Mouse (Mus musculus): ENCODE measurements at regions not wholly inside any gene's neighbourhood (a gene's known extent, or its start where the extent isn't known, plus 50 kb on each side); places are given as distances from the start of the nearest gene placed in this dataset.

DNA sequence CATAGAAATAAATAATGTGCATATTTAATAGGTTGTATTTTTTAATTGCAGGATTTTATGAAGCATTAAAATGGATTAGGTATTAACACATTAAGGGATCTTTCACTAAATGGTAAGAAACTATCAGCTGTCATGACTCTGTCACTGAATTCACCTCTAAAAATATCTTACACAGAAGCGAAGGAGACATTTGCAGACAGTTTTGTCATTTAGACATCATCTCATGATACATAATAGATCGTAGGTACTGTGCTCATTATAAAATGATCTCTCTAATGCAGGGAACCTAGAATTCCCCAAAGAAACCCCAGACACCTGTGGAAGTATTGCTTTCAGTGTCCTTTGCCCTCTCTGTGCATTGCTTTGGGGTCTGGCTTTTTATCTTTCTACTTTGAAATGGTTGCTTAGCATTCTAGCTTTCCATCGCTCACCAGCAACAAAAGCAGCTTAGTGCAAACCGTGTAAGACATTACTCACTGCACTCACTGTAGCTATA is 1270.5 kb downstream of the Olfm4 start:
- DNase-seq (ENCODE audit: low spot score in 2 of 2) = no peak

DNA sequence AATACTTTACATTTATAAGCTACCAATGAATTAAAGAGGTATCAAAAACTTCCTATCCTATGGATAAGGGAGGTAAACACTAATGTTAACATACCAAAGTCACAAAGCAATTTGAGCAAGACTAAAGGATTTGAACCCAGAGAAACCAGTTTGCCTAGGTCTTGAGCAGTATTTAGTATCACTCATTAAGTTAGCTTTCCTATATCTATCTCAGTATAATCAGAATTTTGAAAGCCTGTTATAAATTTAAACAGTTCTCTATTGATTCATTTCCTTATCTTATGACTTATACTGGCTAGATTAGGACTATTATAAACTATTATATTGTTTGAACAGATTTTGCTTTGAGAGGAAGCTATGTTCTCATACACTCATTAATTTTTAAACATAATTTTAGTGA is 1271.5 kb downstream of the Olfm4 start:
- DNase-seq (ENCODE audit: low spot score in 2 of 2) = no peak

DNA sequence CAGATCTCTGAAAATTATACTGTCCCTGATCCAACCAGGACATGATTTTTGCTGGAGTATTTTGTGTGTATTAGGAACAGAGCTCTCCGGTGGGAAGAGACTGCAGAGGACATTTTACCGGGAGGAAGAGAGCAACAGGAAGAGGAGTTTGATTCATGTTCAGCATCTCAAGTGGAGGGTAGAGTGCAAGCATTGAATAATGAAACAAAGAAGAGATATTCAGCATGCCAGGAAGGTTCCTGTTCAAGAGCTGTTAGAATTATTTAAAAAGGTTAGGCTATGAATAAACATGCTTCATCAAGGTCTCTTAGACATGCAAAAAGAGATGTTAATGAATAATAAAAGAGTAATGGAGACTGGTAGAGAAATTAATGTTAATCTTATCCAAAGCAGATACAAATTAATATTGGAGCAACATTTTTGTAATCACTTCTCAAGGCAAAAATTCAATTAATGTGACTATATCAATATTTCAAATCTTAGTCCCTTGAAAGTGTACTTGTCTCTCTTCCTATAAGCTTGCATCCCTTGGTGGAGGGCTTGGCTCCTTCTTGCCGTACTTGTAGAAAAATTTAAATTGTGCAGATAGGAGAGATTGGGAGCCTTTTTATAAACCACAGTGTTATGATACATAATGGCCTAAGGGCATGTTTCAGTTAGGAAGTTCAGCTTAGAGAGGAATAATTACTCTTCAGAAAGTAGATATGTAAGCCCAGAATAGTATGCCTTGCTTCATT is 1283.9 kb downstream of the Olfm4 start:
- no peak for DNase-seq (ENCODE audit: low spot score in 2 of 2)

DNA sequence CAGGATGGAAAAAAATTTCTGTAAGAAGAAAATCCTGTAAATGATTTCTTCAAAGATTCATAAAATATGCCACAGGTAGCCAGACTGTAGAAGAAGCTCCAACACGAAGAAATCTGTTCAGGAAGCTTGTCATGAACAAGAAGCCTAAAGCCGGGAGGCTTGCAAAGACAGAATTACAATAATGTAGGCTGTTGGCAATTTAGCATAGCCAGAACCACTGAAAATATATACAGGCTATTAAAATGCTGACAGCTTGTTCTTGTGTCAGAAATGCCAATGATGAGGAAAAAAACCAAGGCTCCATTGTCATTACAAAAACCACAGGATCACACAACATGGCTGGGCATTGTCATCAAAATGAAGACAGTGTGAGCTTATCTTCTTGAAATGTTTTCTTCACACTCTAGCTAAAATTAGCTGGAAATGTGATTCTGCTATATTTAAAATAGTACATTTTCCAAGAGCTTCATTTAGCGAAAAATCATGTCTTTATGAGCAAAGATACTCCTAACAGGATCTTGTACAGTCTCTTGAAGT is 1303.7 kb downstream of the Olfm4 start:
- DNase-seq (ENCODE audit: low spot score in 2 of 2) = no peak

DNA sequence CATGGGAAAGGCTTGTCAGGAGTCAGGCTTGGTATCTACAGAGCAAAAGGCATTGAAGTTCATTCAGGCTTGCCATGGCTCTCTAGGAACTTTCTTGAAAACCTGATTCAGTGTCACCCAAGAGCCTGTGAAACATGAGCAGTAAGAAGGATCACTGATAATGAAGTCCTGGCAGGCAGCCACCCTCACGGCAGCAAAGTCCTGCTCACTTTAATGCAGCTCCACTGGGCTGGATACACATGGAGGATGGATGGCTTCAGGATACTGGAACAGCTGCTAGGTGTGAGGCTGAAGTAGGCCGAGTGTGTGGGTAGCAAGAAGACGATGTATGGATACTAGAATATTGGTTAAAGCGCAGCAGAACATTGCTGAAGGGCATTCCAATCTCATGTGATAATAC is 1323.3 kb downstream of the Olfm4 start:
- DNase-seq (ENCODE audit: low spot score in 2 of 2) = peak in 1 of 2 experiments; percentile 17

DNA sequence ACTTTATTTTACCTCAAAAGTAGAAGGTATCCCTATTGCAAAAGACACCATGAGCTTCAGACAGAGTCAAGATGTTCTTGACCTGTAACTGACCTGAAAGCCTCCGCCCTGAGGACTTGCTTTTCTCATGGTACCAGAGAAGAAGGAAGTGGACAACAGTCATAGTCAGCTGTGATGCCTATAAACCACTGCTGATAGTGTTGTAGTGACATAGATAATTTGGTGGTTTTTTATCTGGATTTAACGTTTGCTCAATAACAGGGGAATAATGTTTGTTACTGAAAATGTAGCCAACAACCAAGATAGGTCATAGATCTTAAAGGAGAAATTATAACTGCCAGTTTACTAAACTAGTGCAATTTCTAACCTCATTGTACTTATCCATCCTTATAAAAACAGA is 1357.2 kb downstream of the Olfm4 start:
- DNase-seq (ENCODE audit: low spot score in 2 of 2) = no peak

DNA sequence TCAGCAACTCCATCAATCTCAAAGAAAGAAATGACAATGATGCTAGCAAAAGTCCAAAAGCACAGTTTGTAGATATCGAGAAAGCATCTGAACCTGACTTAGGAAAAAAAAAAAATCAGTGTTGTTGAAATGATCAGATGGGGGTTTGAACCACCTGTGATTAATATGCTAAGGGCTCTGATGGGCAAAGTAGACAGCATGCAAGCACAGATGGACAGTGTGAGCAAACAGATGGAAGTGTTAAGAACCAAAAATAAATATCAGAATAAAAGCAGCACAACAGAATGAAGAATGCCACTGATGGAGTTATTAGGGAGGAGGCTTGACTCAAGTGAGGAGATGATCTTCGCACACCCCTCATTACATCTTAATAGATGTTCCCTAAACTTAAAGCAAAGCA is 1403.7 kb downstream of the Olfm4 start:
- peak in 1 of 2 experiments; percentile 3 for DNase-seq (ENCODE audit: low spot score in 2 of 2)
